Mouse (Mus musculus) CD4-positive, CD25-positive, alpha-beta regulatory T cell, adult 2 months (primary cell): Measurements from ENCODE around the gene Otud3.
A peak's percentile ranks its signal among the peaks of the same experiment; 100 is the strongest.
"Not testable (repeated sequence)": the region's sequence is repeated elsewhere in the genome, so short reads cannot be mapped to it uniquely, and the experiment has no call there.

ENCODE experiments used
- DNase-seq: peaks from one replicate; pipeline ENCODE4 v3.0.0-alpha.2; 2012; ENCODE audit warnings: low read depth, low spot score

The Otud3 gene

DNA sequence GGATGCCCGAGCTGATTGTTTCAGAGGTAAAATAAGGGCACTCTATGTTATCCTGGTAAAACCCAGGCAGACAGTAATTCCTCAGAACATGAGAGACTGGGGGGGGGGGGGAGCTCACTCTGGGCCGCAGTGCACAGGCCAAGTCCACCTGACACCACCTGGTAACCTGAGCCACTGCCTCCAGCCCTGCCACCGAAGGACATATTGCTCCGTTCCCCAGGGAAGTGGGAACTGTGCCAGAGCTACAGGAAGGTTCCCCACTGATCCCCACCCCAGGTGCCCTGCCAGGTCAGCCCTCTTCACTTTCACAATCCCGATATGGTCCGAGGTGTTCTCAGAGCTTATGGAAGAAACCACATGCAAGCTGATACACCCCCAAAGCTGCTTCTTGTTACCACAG, 21.1 kb downstream of the Otud3 start:
- no peak for DNase-seq

DNA sequence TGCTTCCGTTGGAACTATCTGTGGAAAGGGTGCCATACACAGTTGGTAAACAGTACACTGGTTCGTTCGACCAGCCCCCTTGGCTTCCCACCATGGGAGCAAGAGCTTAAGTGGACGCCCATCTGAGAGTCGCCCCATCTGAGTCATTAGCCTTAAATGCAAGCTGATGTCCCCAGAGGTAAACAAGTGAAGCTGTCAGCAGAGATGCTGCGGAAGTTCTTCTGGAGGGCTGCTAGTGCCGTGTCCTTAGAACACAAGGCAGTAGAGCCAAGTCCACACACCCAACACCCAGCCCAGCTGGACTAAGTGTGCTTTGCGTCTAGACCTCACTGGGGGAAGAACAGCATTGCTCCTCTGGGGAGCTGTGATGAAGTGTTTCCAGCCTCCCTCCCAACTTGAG, 24.1 kb downstream of the Otud3 start:
- no peak for DNase-seq

DNA sequence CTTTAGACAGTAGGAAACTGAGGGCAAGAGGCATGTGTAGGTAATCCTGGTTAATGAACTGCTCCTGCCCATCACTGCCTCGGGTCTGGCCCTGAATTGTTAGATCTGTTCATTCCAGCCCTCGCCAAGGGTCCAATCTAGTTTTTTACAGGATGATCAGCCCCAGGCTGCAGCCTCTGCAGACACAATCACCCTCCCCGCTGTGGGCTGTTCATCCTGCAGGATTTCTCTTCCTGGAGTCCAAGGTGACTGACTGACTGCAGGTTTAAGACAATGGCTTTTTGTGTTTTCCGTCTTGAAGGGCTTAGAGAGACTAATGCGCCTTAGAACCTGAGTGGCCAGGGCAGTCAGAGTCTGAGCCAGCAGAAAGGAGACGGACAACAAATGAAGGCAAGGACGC, 24.6 kb downstream of the Otud3 start:
- no peak for DNase-seq

DNA sequence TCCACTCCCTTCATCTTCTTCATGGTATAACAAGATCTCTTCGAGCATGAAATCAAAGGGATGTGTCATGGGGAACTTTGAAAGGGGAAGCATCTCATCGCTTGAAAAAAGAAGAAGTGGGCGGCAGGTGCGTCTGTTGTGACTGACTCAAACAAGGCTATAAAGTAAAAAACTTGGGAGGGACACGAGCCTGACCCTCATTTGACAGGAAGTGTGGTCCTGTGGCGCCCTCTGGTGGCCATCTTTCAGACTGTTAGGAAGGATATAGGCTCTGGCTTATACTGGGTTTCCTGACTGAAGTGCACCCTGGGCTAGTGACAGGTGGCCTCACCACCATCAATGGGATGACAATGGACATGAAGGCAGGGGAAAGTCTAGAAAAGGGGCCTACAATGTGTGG, 29.5 kb downstream of the Otud3 start:
- DNase-seq, result peak; percentile 77

DNA sequence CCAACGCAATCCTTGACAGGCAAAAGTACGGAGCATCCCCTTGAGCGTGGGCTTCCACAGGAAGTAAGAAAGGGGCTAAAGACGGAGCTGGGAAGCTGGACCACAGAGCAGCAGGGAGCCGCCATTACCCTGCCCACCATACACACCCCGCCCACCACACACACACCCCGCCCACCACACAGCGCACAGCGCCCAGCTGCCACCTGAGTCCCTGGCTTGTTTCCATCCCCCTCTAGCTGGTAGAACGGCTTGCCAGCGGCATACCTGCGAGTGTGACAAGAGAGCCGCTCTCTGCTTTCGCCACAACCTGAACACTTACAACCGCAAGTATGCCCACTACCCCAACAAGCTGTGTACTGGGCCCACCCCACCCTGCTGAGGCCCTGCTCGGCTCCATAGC, 31.6 kb downstream of the Otud3 start:
- no peak for DNase-seq

DNA sequence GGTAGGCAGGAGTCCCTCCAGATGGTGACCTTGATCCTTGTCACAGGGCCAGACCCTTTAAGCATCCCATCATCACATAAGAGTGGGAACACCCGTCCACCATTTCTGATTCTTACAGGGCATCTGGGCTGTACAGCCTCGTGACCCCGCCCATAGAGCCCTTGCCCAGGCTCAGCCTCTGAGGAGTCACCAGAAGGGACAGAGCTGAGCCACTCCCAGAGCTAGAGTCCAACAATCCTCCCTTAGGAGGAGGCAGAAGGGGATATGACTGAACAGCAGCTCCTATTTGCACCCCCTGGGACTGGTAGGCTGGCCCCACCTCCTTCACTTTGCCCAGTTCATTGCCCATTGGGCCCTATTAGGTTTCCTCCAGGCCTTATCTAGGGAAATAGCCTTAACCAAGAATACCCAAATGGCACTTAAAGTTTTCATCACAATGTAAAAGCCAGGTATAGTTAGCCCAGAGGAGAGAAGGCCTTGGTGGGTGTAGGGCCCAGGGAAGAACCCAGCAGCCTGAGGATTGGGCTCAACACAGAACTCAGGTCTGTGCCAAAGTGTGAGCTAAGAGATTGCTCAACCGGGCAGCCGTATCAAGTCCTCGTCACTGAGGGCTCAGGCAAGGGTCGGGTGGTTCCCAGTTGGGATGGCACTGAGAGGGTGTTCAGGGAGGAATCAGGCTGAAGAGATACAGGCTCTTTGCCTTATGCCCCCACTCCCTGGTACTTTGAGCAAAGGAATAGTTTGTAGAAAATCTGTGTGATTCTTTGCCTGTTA, 32.7 kb downstream of the Otud3 start:
- no peak for DNase-seq

DNA sequence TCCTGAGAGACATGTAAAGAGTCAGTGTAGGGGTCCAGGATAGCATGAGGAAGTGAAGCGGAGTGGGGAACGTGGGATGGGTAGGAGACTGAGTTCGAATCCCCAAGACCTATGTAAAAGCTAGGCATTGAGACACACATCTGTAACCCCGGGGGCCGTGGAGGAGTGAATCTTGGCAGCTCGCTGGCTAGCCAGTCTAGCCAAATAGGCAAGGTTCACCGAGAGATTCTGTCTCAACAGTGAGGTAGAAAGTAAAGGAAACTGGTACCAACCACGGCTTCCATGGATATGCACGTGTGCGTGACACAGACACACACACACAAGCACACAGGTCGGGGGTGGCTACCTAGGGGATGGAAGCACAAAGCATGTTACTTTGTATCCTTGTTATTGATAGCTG, 33.9 kb downstream of the Otud3 start:
- no peak for DNase-seq

DNA sequence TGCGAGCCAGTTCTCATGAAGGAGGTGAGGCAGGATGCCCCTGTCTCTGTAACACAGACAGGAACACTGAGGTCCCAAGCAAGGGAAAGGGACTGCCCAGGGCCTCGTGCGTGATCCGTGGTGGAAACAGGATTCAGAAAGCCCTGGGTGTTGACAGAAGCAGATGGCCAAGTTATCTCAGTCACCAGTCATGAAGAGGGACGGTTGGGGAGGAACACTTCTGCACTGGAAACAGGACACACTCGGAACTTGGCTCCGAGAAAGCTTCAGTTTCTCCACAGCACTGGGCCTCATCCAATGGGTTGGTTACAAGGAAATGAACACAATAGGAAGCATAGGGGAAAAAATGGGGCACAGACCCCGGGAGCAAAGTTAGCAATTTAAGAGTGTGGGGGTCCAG, 35.0 kb downstream of the Otud3 start:
- no peak for DNase-seq

DNA sequence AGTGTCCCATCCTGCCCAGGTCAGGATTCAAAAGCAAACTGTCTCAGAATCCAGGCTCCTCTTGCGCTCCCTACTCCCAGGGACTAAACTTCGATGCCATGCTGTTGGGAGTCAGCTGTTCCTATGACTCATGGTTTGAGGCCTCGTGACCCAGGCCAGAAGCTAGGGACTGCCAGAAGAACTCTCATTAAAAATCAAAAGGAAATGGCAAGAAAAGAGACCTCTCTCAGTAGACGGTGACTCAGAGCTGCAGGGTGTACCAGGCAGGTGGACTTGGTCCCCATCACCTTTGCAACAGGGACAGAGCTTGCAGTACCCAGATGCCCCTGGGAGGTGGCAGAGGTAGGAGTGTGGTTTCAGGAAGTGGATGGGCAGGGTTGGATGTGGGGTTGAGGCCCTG, 36.0 kb downstream of the Otud3 start, which contains the start of gene Pla2g2e:
TSS of gene Pla2g2e (plus strand) at position 212 of the 400 bp plus-strand sequence.
- no peak for DNase-seq

DNA sequence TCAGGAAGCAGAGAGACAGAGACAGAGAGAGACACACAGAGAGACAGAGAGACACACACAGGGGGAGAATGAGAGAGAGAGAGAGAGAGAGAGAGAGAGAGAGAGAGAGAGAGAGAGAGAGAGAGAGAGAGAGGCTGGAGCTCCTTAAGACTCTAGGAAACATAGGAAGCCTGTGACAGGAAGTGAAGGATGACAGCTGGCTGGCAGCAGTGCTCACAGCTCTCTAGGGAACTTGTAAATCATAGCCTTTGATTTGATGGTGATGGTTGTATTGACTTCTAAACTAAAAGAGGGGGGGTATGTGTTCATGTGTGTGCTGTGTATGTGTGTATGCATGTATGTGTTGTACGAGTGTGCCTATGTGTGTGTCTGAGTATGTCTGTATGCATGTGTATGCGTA, 37.8 kb downstream of the Otud3 start:
- DNase-seq, result no peak

DNA sequence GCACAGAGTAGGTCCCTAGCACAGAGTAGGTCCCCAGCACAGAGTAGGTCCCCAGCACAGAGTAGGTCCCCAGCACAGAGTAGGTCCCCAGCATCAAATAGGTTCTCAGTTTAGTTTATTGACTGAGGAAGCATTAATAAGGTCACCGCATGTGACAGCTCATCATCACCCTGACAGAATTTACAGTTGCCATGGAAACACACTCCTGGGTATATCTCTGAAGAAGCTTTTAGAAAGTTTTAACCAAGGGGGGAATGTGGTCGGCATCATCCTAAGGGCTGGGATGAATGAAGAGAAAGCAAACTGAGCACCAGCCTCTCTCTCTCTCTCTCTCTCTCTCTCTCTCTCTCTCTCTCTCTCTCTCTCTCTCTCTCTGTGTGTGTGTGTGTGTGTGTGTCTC, 38.5 kb downstream of the Otud3 start:
- DNase-seq, result not testable (repeated sequence)

DNA sequence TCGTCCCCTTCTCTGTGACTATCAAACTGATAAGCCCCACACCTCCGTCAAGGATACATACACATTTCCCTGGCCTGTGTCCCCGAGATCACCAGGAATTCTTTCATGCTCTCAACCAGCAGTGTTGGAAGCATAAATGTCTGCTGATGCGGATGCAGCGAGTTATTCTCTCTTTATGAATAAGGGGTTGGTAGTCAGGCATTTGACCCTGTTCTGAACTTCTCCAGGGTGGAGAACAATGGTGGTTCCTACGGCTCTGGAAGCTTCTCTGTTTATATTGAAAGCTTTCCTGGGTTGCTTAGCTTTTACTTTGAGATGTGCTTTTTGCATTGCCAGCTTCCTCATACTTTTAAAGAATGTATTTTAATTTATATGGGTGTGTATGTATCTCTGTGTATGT, 39.9 kb downstream of the Otud3 start, which contains the start of gene Gm13030:
TSS of gene Gm13030 (minus strand) at position 101 of the 400 bp plus-strand sequence.
- DNase-seq, result no peak

DNA sequence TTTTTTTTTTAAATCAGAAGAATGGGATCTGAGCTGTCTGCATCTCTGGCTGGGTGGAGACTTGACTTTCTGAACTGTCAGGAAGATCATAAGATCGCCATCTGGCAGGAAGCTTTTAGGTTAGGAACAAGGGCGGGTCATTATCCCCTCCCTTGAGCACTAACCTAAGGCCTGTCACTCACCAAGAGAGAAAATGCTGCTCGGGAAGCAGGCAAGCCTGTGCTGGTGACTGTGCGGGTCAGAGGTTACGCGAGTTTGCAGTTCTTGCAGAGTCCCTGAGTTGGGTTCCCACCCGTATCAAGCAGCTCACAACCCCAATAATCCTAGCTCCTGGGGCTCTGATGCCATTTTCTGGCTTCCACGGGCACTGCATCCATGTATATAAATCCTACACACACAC, 45.1 kb downstream of the Otud3 start:
- no peak for DNase-seq

DNA sequence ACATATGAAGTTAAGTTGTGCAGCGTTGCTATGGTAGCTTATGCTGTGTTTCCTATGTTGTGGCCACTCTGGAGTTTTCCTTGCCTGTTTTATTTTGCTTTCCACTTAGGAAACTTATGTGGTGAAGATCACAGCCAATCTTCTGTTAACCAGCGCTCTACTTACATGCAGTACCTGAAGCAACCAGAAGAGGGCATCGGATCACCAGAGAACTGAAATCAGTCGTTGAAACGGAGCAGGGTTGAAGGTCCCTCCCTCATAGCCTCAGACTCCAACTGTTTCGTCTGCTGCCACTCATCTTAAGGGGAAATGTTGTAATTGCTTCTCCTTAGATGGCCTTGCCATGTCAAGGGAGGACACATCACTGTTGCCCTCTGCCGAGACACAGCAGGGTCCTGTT, 47.3 kb downstream of the Otud3 start:
- DNase-seq, result peak; percentile 76

DNA sequence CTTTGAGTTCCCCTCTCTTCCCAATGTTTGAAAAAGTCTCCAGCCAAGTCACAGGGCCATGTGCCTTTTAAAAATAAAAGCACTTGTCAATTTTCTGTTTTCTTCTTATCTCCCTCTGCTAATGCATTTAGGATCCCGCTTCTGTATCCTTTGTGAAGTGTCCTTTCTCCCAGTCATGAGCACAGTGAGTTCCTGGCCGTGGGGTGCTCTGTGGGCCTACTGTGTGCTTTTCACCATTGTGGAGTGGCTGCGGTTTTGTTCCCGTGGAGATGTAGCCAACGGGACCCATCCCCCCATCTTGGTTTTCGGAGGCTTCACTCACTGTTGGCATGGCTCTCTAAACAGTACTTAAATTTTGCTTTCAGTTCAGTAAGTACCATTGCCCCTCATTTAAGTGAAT, 47.8 kb downstream of the Otud3 start:
- no peak for DNase-seq

DNA sequence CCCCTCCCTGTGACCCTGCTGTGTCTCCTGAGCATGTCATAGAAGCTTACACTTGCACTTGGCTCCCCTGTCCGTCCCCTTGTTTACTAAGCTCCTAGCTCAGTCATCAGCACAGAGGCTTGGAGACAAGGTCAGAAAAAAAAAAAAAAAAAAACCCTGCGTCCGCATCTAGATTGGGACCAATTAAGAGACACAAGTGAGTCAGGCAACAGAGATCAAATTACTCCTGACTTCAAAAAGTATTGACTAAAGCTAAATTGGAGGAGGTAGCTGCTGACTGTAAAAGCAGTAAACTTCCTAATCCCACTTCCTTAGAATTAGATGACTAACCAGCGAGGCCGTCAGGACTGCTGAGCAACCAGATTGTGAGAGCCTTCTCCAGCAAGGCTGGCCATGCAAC, 48.7 kb downstream of the Otud3 start:
- no peak for DNase-seq

DNA sequence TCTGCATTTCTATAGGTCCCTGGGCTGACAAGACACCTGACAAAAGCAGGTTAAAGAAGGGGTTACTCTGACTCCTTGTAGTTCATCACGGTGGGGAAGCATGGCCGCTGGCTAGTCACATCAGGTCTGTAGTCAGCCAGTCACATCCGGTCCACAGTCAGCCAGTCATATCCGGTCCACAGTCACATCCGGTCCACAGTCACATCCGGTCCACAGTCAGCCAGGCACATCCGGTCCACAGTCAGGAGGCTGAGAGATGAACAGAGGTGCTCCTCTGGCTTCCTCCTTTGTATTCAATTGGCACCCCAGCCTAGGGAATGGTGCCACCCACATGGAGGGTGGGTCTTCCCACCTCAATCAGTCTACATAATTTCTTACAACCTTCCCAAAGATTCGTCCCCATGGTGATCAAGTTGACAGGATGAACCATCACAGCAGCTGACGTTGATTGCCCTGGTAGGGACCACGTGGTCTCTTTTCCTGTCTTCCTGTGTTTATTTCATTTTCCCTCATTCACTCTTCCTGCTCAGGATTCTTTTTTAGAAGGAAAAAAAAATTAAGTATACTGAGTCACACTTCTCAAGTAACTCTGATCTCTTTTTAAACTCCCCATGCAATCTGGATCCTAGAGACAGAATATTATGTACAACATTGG, 50.3 kb downstream of the Otud3 start, which contains the start of gene Pla2g5:
TSS of gene Pla2g5 (minus strand) at position 139 of the 655 bp plus-strand sequence.
- DNase-seq, result no peak

DNA sequence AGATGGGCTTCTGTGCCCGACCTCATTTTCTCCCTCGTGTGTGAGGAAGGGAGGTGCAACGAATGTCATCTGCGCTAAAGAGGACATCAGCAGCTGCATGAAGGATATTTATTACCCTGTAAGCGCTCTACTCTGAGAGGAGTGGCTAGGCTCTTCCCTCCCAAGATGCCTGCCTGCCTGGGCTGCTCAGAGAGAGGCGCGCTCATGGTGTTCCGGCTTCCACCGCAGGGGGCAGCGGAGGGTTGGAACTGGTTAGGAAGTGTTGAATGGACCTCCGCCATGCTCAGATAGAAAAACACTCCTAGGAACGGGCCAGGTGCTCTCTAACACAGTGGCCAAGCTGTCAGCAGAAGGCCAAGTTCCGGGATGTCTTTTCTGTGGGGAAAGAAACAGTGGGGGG, 54.0 kb downstream of the Otud3 start:
- DNase-seq, result peak; percentile 54

DNA sequence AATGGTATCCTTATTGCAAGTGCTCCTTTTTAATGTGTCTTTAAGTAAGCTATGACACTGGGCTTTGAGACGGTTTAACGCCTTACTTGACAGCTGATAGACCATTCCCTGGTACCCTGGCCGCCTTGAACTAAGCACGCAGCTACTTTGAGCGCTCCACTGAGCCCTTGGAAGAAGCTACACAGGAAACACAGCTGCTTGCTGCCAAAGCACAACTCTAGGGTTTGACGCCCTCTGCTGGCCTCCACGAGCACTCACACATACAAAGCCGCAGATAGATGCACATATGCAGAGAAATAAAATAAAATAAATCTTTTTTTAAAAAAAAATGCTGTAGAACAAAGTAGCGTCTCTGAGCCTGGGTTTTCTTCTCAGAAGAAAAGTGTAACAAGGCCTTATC, 54.5 kb downstream of the Otud3 start:
- peak; percentile 37 for DNase-seq

DNA sequence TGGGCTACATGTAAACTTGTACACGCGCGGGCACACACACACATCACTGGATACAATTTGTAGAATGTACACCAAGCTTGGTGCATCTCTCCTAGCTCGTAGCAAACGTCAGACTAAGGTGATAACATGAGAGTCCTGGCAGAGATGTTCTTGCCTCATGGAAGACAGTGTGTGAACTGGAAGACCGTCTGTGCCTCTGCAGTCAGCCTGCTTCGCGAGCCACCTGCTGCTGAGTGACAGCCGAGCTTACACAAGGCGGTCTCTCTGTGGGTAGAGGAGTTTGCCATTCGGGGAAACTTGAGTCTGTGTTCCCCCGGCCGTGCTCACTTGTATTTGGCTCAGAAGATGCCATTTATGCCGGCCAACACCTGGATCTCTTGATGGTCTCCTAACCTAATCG, 55.3 kb downstream of the Otud3 start:
- no peak for DNase-seq

DNA sequence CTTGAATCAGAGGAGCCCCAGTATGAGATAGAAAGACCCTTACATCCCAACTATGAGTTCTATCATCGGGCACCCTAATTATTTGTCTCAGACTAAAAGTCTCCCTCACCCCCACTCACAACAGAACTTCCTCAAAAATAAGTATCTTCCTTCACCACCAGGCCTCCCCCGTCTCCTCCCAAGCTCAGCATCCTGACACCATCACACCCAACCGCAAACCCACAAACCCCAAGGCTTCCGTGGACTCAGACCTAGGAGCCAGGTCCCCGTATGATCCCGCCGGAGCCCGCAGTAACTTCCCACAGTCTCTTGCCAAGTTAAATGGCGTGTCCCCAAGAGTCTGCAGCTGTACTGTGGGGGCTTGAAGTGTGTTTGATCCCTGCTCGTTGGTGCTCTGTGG, 56.2 kb downstream of the Otud3 start:
- no peak for DNase-seq

DNA sequence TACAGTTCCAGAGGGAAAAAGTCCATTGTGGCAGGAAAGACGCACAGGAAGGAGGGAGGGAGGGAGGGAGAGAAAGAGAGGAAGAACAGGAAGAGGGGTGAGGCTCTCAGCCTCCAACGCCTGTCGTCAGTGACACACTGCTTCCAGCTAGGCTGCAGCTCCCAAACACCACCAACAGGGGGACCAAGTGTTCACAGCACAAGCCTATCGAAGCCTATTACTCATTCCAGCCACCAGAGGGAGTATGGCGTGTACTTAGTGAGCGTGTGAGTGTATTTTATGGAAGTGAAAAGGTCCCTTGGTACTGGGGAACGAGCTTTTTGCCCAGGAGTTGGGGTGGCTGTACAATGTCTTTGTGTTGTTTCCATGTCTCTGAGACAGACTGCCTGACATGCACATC, 57.3 kb downstream of the Otud3 start:
- peak; percentile 74 for DNase-seq

DNA sequence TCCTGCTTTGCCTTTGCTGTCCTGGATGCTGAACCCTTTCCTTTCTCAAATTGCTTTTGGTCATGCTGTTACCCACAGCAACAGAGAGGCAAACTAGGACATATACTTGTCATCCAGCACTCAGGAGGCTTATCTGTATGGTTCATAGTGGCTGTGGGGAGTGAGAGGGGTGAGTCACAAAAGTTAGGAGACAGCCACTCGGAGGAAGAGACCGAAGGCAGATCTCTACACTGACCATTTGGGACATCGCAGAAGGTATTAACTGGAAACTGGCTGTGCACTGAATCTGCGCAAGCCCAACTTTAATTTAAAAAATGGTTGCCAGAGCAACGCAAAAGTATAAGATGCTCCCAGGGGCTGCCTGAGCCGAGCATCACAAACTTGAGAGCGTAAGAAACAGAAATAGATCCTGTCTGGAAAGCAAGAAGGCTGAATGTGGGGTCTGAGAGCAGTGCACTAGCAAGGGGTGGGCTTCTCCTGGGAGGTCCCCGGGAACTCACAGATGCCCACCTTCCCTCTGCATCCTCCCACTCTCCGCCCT, 58.6 kb downstream of the Otud3 start:
- no peak for DNase-seq
